Mouse (Mus musculus) megakaryocyte, embryonic 14.5 days (primary cell): ENCODE results near the gene Cacng2. TPM values are rescaled to one million over a fixed set of nuclear protein-coding genes. Genes with fewer than 3 reads are reported as not detected.

ENCODE experiments used
- H3K27me3 ChIP-seq: replicated peaks from 2 replicates; pipeline ENCODE3; 2012; ENCODE audit warnings: inconsistent platforms
- H3K36me3 ChIP-seq: replicated peaks from 2 replicates; pipeline ENCODE3; 2012; ENCODE audit warnings: low read length, inconsistent platforms, mixed read lengths
- H3K4me1 ChIP-seq: 2 replicates; pipeline ENCODE4 v1.6.1; 2012; ENCODE audit warnings: inconsistent platforms
- H3K4me3 ChIP-seq: replicated peaks from 2 replicates; pipeline ENCODE3; 2012; ENCODE audit warnings: moderate library complexity, mild to moderate bottlenecking, inconsistent platforms
- H3K9me3 ChIP-seq: 2 replicates; pipeline ENCODE4 v1.6.1; 2012; ENCODE audit warnings: inconsistent platforms
- FLI1 ChIP-seq: IDR thresholded peaks from 2 replicates; pipeline ENCODE4 v1.6.1; 2012; ENCODE audit warnings: low read length, inconsistent platforms, mixed read lengths
- GATA1 ChIP-seq: IDR thresholded peaks from 3 replicates; pipeline ENCODE4 v1.6.1; 2012; ENCODE audit warnings: mixed read lengths, low read length, inconsistent platforms, borderline replicate concordance
- polyA plus RNA-seq: library from polyadenylated mRNA; stranded (reverse); fragments of >175 nt; gene quantifications from 2 replicates; pipeline ENCODE4 v1.2.3, GENCODE M21; 2012; ENCODE audit warnings: low replicate concordance; ENCODE audit not compliant: insufficient read depth

The Cacng2 gene
- polyA plus RNA-seq, 1 experiment: not detected

- TF ChIP-seq FLI1 (no peak), GATA1 (no peak)
- Histone ChIP-seq H3K36me3 (no peaks in the 10 kb centered on the region), H3K9me3 (no peaks in the 10 kb centered on the region), H3K27me3 (peaks cover 21% of the 10 kb centered on the region), H3K4me1 (no peaks in the 10 kb centered on the region), H3K4me3 (no peak overlapping the region)
Observed at GRCm38 (mm10) chr15:78093597-78093996, 26.2 kb downstream of the Cacng2 start.

- Histone ChIP-seq H3K27me3 (peaks cover 45% of the 10 kb centered on the region), H3K4me3 (no peak overlapping the region), H3K36me3 (no peaks in the 10 kb centered on the region), H3K9me3 (no peaks in the 10 kb centered on the region), H3K4me1 (peaks cover 3% of the 10 kb centered on the region; the same call in 1 of the 2 replicates)
- no peak for TF ChIP-seq FLI1
- no peak for TF ChIP-seq GATA1
Observed at GRCm38 (mm10) chr15:78082841-78083572, 36.8 kb downstream of the Cacng2 start.

GRCm38 (mm10) chr15:78082149-78082548 lies 37.7 kb downstream of the Cacng2 start:
- Histone ChIP-seq H3K9me3 (no peaks in the 10 kb centered on the region), H3K4me1 (peaks cover 3% of the 10 kb centered on the region; the same call in 1 of the 2 replicates), H3K4me3 (no peak overlapping the region), H3K36me3 (no peaks in the 10 kb centered on the region), H3K27me3 (peaks cover 44% of the 10 kb centered on the region)
- TF ChIP-seq FLI1 (no peak), GATA1 (no peak)

- TF ChIP-seq GATA1 (no peak), FLI1 (no peak)
- no peaks in the 10 kb centered on the region for H3K9me3 ChIP-seq
Observed at GRCm38 (mm10) chr15:78081384-78081783, 38.4 kb downstream of the Cacng2 start.

GRCm38 (mm10) chr15:78080326-78080725 lies 39.5 kb downstream of the Cacng2 start:
- no peaks in the 10 kb centered on the region for H3K36me3 ChIP-seq
- H3K9me3 ChIP-seq: no peaks in the 10 kb centered on the region
- H3K4me1 ChIP-seq: peaks cover 3% of the 10 kb centered on the region; the same call in 1 of the 2 replicates
- no peak overlapping the region for H3K4me3 ChIP-seq
- TF ChIP-seq GATA1 (no peak), FLI1 (no peak)
- peaks cover 44% of the 10 kb centered on the region for H3K27me3 ChIP-seq

More at GRCm38 (mm10) chr15:78081384-78081783, 38.4 kb downstream of the Cacng2 start:
- Histone ChIP-seq H3K4me1 (peaks cover 3% of the 10 kb centered on the region; the same call in 1 of the 2 replicates), H3K4me3 (no peak overlapping the region), H3K36me3 (no peaks in the 10 kb centered on the region), H3K27me3 (peaks cover 42% of the 10 kb centered on the region)

GRCm38 (mm10) chr15:78078776-78079628 lies 40.8 kb downstream of the Cacng2 start:
- H3K36me3 ChIP-seq: no peaks in the 10 kb centered on the region
- no peak overlapping the region for H3K4me3 ChIP-seq
- no peaks in the 10 kb centered on the region for H3K9me3 ChIP-seq
- peaks cover 46% of the 10 kb centered on the region for H3K27me3 ChIP-seq
- TF ChIP-seq GATA1 (no peak), FLI1 (no peak)
- peaks cover 3% of the 10 kb centered on the region; the same call in 1 of the 2 replicates for H3K4me1 ChIP-seq

- Histone ChIP-seq H3K27me3 (peaks cover 43% of the 10 kb centered on the region), H3K9me3 (no peaks in the 10 kb centered on the region), H3K4me3 (no peak overlapping the region), H3K36me3 (no peaks in the 10 kb centered on the region), H3K4me1 (peaks cover 3% of the 10 kb centered on the region; the same call in 1 of the 2 replicates)
- TF ChIP-seq FLI1 (no peak), GATA1 (no peak)
Observed at GRCm38 (mm10) chr15:78078206-78078605, 41.6 kb downstream of the Cacng2 start.

GRCm38 (mm10) chr15:78075921-78076320 lies 43.9 kb downstream of the Cacng2 start:
- H3K27me3 ChIP-seq: peaks cover 38% of the 10 kb centered on the region
- no peak overlapping the region for H3K4me3 ChIP-seq
- no peaks in the 10 kb centered on the region for H3K9me3 ChIP-seq
- TF ChIP-seq FLI1 (no peak), GATA1 (no peak)
- H3K36me3 ChIP-seq: no peaks in the 10 kb centered on the region
- H3K4me1 ChIP-seq: no peaks in the 10 kb centered on the region

GRCm38 (mm10) chr15:78073109-78073508 lies 46.7 kb downstream of the Cacng2 start:
- peaks cover 17% of the 10 kb centered on the region for H3K27me3 ChIP-seq
- no peaks in the 10 kb centered on the region for H3K36me3 ChIP-seq
- no peaks in the 10 kb centered on the region for H3K4me1 ChIP-seq
- no peak overlapping the region for H3K4me3 ChIP-seq
- no peaks in the 10 kb centered on the region for H3K9me3 ChIP-seq
- TF ChIP-seq GATA1 (no peak), FLI1 (no peak)
